In genomic region chr10:77399938-77400337, GRCm38 (mm10) we compare ENCODE assay signal across 23 mouse cellular contexts. TPM values are rescaled to one million over a fixed set of nuclear protein-coding genes. Genes with fewer than 3 reads are reported as not detected.
DNase-seq lines count a peak whose midpoint lies in the region; ATAC-seq and TF ChIP-seq lines count a peak whose summit lies in the region.
"Had no signal": no experiment of that assay in that cellular context is flagged by ENCODE, and none has a peak within 500 bp of the region (broad histone marks: within the 10 kb centered on the region; RNA-seq: fewer than 3 reads in every experiment).

No protein-coding gene starts in this region.

- TF ChIP-seq POLR2A in heart, adult 2 months (IDR thresholded peaks at IDR 0.05; ENCODE audit: insufficient read depth, low read depth, low read length): no peak

- no peak overlapping the region for H3K4me2 ChIP-seq in midbrain, postnatal 0 days (ENCODE audit: low read depth, low read length, poor library complexity, severe bottlenecking)
- no peak overlapping the region for H3K4me2 ChIP-seq in midbrain, embryonic 11.5 days
- no peak overlapping the region for H3K4me2 ChIP-seq in liver, embryonic 11.5 days
- no peak overlapping the region for H3K4me2 ChIP-seq in stomach, postnatal 0 days (replicated peaks; ENCODE audit: low read depth)
- H3K4me2 ChIP-seq: embryonic facial prominence, embryonic 15.5 days; heart, embryonic 15.5 days; intestine, embryonic 15.5 days; limb, embryonic 13.5 days; midbrain, embryonic 13.5 days; neural tube, embryonic 13.5 days had no signal

- H3K27ac ChIP-seq in heart, adult 2 months: peak overlapping the region; percentile 77
- no peak overlapping the region for H3K27ac ChIP-seq in midbrain, postnatal 0 days (ENCODE audit: low read depth, low read length)
- H3K27ac ChIP-seq in midbrain, embryonic 11.5 days (ENCODE audit: low read depth, low read length): no peak overlapping the region
- H3K27ac ChIP-seq in liver, embryonic 11.5 days (ENCODE audit: low read depth, low read length): no peak overlapping the region
- H3K27ac ChIP-seq in stomach, postnatal 0 days (replicated peaks): no peak overlapping the region
- H3K27ac ChIP-seq: embryonic facial prominence, embryonic 15.5 days; forebrain, embryonic 10.5 days; heart, embryonic 15.5 days; intestine, embryonic 15.5 days; limb, embryonic 13.5 days; liver, embryonic 14.5 days; macrophage; midbrain, embryonic 13.5 days; neural tube, embryonic 13.5 days had no signal

- no peaks in the 10 kb centered on the region for H3K9me3 ChIP-seq in midbrain, postnatal 0 days (ENCODE audit: low read length)
- no peaks in the 10 kb centered on the region for H3K9me3 ChIP-seq in midbrain, embryonic 11.5 days (ENCODE audit: control insufficient read depth, low read length)
- no peaks in the 10 kb centered on the region for H3K9me3 ChIP-seq in liver, embryonic 11.5 days (ENCODE audit: control insufficient read depth, low read length)
- H3K9me3 ChIP-seq in stomach, postnatal 0 days (ENCODE audit: control insufficient read depth, low read length): no peaks in the 10 kb centered on the region
- H3K9me3 ChIP-seq: embryonic facial prominence, embryonic 15.5 days; forebrain, embryonic 10.5 days; heart, embryonic 15.5 days; intestine, embryonic 15.5 days; limb, embryonic 13.5 days; midbrain, embryonic 13.5 days; neural tube, embryonic 13.5 days had no signal

- TF ChIP-seq CTCF in heart, adult 2 months (IDR thresholded peaks at IDR 0.05): no peak
- TF ChIP-seq CTCF in midbrain, postnatal 0 days (IDR thresholded peaks at IDR 0.05): no peak
- no peak for TF ChIP-seq CTCF in stomach, postnatal 0 days (IDR thresholded peaks at IDR 0.05; ENCODE audit: low read depth)

- H3K36me3 ChIP-seq in heart, adult 2 months (ENCODE audit: control insufficient read depth, insufficient read depth, low read length): peaks cover 15% of the 10 kb centered on the region
- no peaks in the 10 kb centered on the region for H3K36me3 ChIP-seq in midbrain, postnatal 0 days (ENCODE audit: insufficient read depth, low read length)
- no peaks in the 10 kb centered on the region for H3K36me3 ChIP-seq in midbrain, embryonic 11.5 days (ENCODE audit: control insufficient read depth, insufficient read depth, low read length)
- no peaks in the 10 kb centered on the region for H3K36me3 ChIP-seq in liver, embryonic 11.5 days (ENCODE audit: control insufficient read depth, insufficient read depth, low read length)
- H3K36me3 ChIP-seq in stomach, postnatal 0 days (ENCODE audit: control insufficient read depth, insufficient read depth, low read length): no peaks in the 10 kb centered on the region
- H3K36me3 ChIP-seq: embryonic facial prominence, embryonic 15.5 days; forebrain, embryonic 10.5 days; heart, embryonic 15.5 days; intestine, embryonic 15.5 days; limb, embryonic 13.5 days; midbrain, embryonic 13.5 days; neural tube, embryonic 13.5 days had no signal

- no peak for ATAC-seq in midbrain, postnatal 0 days (ENCODE audit: low FRiP score)
- no peak for ATAC-seq in midbrain, embryonic 11.5 days (ENCODE audit: low FRiP score)
- no peak for ATAC-seq in liver, embryonic 11.5 days (replicated peaks; ENCODE audit: low FRiP score)
- no peak for ATAC-seq in stomach, postnatal 0 days (ENCODE audit: low FRiP score, low TSS enrichment)
- ATAC-seq: intestine, embryonic 15.5 days; midbrain, embryonic 13.5 days had no signal

- no peaks in the 10 kb centered on the region for H3K27me3 ChIP-seq in heart, adult 2 months (ENCODE audit: control insufficient read depth, insufficient read depth, low read length)
- no peaks in the 10 kb centered on the region for H3K27me3 ChIP-seq in midbrain, postnatal 0 days (ENCODE audit: insufficient read depth, low read length)
- H3K27me3 ChIP-seq in midbrain, embryonic 11.5 days (ENCODE audit: control insufficient read depth, insufficient read depth, low read length): no peaks in the 10 kb centered on the region
- no peaks in the 10 kb centered on the region for H3K27me3 ChIP-seq in liver, embryonic 11.5 days (replicated peaks; ENCODE audit: control insufficient read depth, insufficient read depth, low read length)
- no peaks in the 10 kb centered on the region for H3K27me3 ChIP-seq in stomach, postnatal 0 days (ENCODE audit: control insufficient read depth, insufficient read depth, low read length)
- H3K27me3 ChIP-seq: embryonic facial prominence, embryonic 15.5 days; heart, embryonic 15.5 days; intestine, embryonic 15.5 days; limb, embryonic 13.5 days; midbrain, embryonic 13.5 days; neural tube, embryonic 13.5 days had no signal

- intact Hi-C loops in heart, adult 2 months (cut with DNase I): loop anchor here (5.0 kb wide), 1 partner anchor 43 kb away; no protein-coding TSS in a partner anchor
- intact Hi-C loops in heart, postnatal 14 days (cut with DNase I): no loop called here

- DNase-seq in heart, adult 2 months: no peak
- no peak for DNase-seq in heart, postnatal 14 days
- DNase-seq in midbrain, postnatal 0 days (ENCODE audit: low spot score): peak; percentile 65
- no peak for DNase-seq in midbrain, embryonic 11.5 days (ENCODE audit: low spot score, missing footprints)
- DNase-seq in cerebellum, adult 8-10 months: peak; percentile 57
- DNase-seq in liver, embryonic 11.5 days (ENCODE audit: low spot score): no peak
- no peak for DNase-seq in stomach, postnatal 0 days (ENCODE audit: low spot score)
- DNase-seq: adrenal gland, postnatal 36 days; B cell, adult 2 months; gastrocnemius, postnatal 14 days; kidney, adult 9 months; kidney, postnatal 25 days; layer of hippocampus, adult 9-11 months; right cerebral cortex, postnatal 4 days had no signal

- H3K79me2 ChIP-seq in heart, adult 2 months (replicated peaks; ENCODE audit: control insufficient read depth, insufficient read depth, low read length): peaks cover 4% of the 10 kb centered on the region

- no peak for TF ChIP-seq EP300 in heart, adult 2 months (IDR thresholded peaks at IDR 0.05; ENCODE audit: insufficient read depth, low read depth, low read length)
- TF ChIP-seq EP300 in stomach, postnatal 0 days (optimal IDR thresholded peaks at IDR 0.05): no peak

- no peak overlapping the region for H3K4me3 ChIP-seq in heart, adult 2 months
- no peak overlapping the region for H3K4me3 ChIP-seq in midbrain, postnatal 0 days (ENCODE audit: low read depth, low read length)
- H3K4me3 ChIP-seq in midbrain, embryonic 11.5 days (ENCODE audit: low read depth, low read length): no peak overlapping the region
- H3K4me3 ChIP-seq in liver, embryonic 11.5 days (ENCODE audit: low read depth, low read length): no peak overlapping the region
- no peak overlapping the region for H3K4me3 ChIP-seq in stomach, postnatal 0 days (ENCODE audit: low read depth, low read length)
- H3K4me3 ChIP-seq: embryonic facial prominence, embryonic 15.5 days; forebrain, embryonic 10.5 days; heart, embryonic 15.5 days; intestine, embryonic 15.5 days; limb, embryonic 13.5 days; midbrain, embryonic 13.5 days; neural tube, embryonic 13.5 days had no signal

- 85% methylated on average over 5 of the region's 5 CpGs for WGBS in heart, adult 2 months
- 83% methylated on average over 5 of the region's 5 CpGs for WGBS in midbrain, postnatal 0 days
- 87% methylated on average over 5 of the region's 5 CpGs for WGBS in midbrain, embryonic 11.5 days
- WGBS in liver, embryonic 11.5 days: 82% methylated on average over 5 of the region's 5 CpGs
- WGBS in stomach, postnatal 0 days: 80% methylated on average over 5 of the region's 5 CpGs

- H3K9ac ChIP-seq in heart, adult 2 months (ENCODE audit: low read depth, low read length): no peak overlapping the region
- no peak overlapping the region for H3K9ac ChIP-seq in midbrain, postnatal 0 days (replicated peaks; ENCODE audit: low read length, poor library complexity, severe bottlenecking)
- no peak overlapping the region for H3K9ac ChIP-seq in midbrain, embryonic 11.5 days (ENCODE audit: low read length)
- H3K9ac ChIP-seq in liver, embryonic 11.5 days (ENCODE audit: low read depth, low read length): no peak overlapping the region
- no peak overlapping the region for H3K9ac ChIP-seq in stomach, postnatal 0 days (ENCODE audit: low read length)
- H3K9ac ChIP-seq: embryonic facial prominence, embryonic 15.5 days; heart, embryonic 15.5 days; intestine, embryonic 15.5 days; limb, embryonic 13.5 days; liver, embryonic 14.5 days; midbrain, embryonic 13.5 days; neural tube, embryonic 13.5 days had no signal

- H3K4me1 ChIP-seq in heart, adult 2 months (ENCODE audit: control insufficient read depth, insufficient read depth, low read length): peaks cover 45% of the 10 kb centered on the region
- H3K4me1 ChIP-seq in midbrain, postnatal 0 days (ENCODE audit: insufficient read depth, low read length): no peaks in the 10 kb centered on the region
- H3K4me1 ChIP-seq in midbrain, embryonic 11.5 days (ENCODE audit: control insufficient read depth, insufficient read depth, low read length): no peaks in the 10 kb centered on the region
- H3K4me1 ChIP-seq in liver, embryonic 11.5 days (replicated peaks; ENCODE audit: control insufficient read depth, insufficient read depth, low read length): peaks cover 3% of the 10 kb centered on the region; the same call in 1 of the 2 replicates
- H3K4me1 ChIP-seq in stomach, postnatal 0 days (replicated peaks; ENCODE audit: control insufficient read depth, insufficient read depth): no peaks in the 10 kb centered on the region
- H3K4me1 ChIP-seq: embryonic facial prominence, embryonic 15.5 days; intestine, embryonic 15.5 days; midbrain, embryonic 13.5 days; neural tube, embryonic 13.5 days had no signal

RNA-seq across cellular contexts. Expression of gene Adarb1, which starts 18.1 kb away (rescaled TPM):
- total RNA-seq in heart, adult 2 months (2021): 10 to 100 TPM; 17.1 to 17.2 TPM
- polyA plus RNA-seq in heart, adult 2 months (2012; rRNA removed): 11.4 and 17.2 TPM in 2 replicates
- 10 to 100 TPM; 22.9 to 25.9 TPM for total RNA-seq in heart, postnatal 14 days (2021)
- 50.4 and 53.8 TPM in 2 replicates for total RNA-seq in midbrain, postnatal 0 days (2014; rRNA removed)
- 15.3 and 16.1 TPM in 2 replicates for polyA plus RNA-seq in midbrain, postnatal 0 days (2015; fragmentation: Nextera tagmentation; extraction: Ambion mirVana)
- polyA plus RNA-seq in midbrain, embryonic 11.5 days (2014; fragmentation: Nextera tagmentation; extraction: Ambion mirVana): 5.8 and 7.4 TPM in 2 replicates
- polyA plus RNA-seq in liver, embryonic 11.5 days (2014; fragmentation: Nextera tagmentation; extraction: Ambion mirVana): 3.5 and 4.5 TPM in 2 replicates
- polyA plus RNA-seq in stomach, postnatal 0 days (2015; fragmentation: Nextera tagmentation; extraction: Ambion mirVana): 5.6 and 6.9 TPM in 2 replicates

Comparison
In these comparisons a context has a peak if more than half of its experiments do, and no peak if none do; other contexts are left out.
1. DNase-seq: peak in midbrain, postnatal 0 days (single experiment) and cerebellum, adult 8-10 months (single experiment); none in heart, adult 2 months (0 of 2), heart, postnatal 14 days (0 of 2), midbrain, embryonic 11.5 days (single experiment), liver, embryonic 11.5 days (single experiment) and stomach, postnatal 0 days (single experiment).